Mouse (Mus musculus) lung, postnatal 10 days (tissue): ENCODE measurements at regions not wholly inside any gene's neighbourhood (a gene's known extent, or its start where the extent isn't known, plus 50 kb on each side); places are given as distances from the start of the nearest gene placed in this dataset.
"Not testable (repeated sequence)": the region's sequence is repeated elsewhere in the genome, so short reads cannot be mapped to it uniquely, and the experiment has no call there.

Source experiments
- DNase-seq: peaks from one replicate; pipeline ENCODE4 v3.0.0; 2021

GRCm38 (mm10) chrX:157107747-157108146 is 307.4 kb downstream of the Phex start:
- DNase-seq, result no peak

GRCm38 (mm10) chrX:157080025-157080424 is 335.1 kb downstream of the Phex start:
- no peak for DNase-seq

- DNase-seq, result no peak
These were observed 335.5 kb downstream of the Phex start for GRCm38 (mm10) chrX:157079606-157080005.

GRCm38 (mm10) chrX:157078061-157078460 is 337.1 kb downstream of the Phex start:
- not testable (repeated sequence) for DNase-seq

- DNase-seq, result no peak
These were observed 338.9 kb downstream of the Phex start for GRCm38 (mm10) chrX:157076193-157076592.

- no peak for DNase-seq
These were observed 363.3 kb downstream of the Phex start for GRCm38 (mm10) chrX:157051629-157052315.

GRCm38 (mm10) chrX:157028913-157029312 is 386.2 kb downstream of the Phex start:
- no peak for DNase-seq

GRCm38 (mm10) chrX:157024343-157024742 is 390.8 kb downstream of the Phex start:
- DNase-seq, result no peak

GRCm38 (mm10) chrX:157021851-157022250 is 393.3 kb downstream of the Phex start:
- DNase-seq, result no peak

- DNase-seq, result no peak
These were observed 394.8 kb downstream of the Phex start for GRCm38 (mm10) chrX:157020337-157020736.

- no peak for DNase-seq
These were observed 425.1 kb downstream of the Phex start for GRCm38 (mm10) chrX:156989986-156990518.

- no peak for DNase-seq
These were observed 468.0 kb downstream of the Phex start for GRCm38 (mm10) chrX:156947093-156947492.

GRCm38 (mm10) chrX:156944223-156944622 is 470.9 kb downstream of the Phex start:
- no peak for DNase-seq

GRCm38 (mm10) chrX:156913363-156913762 is 501.7 kb downstream of the Phex start:
- DNase-seq, result peak; percentile 2
